Mouse (Mus musculus): ENCODE measurements at regions not wholly inside any gene's neighbourhood (a gene's known extent, or its start where the extent isn't known, plus 50 kb on each side); places are given as distances from the start of the nearest gene placed in this dataset.

- TF ChIP-seq POLR2A (IDR thresholded peaks at IDR 0.05; ENCODE audit: control insufficient read depth, extremely low read depth, insufficient read depth, low read length, poor library complexity) (no peak), CTCF (IDR thresholded peaks at IDR 0.05; ENCODE audit: borderline replicate concordance, control insufficient read depth, extremely low read depth, insufficient read depth, low read length, poor library complexity) (no peak)
Measured at GRCm38 (mm10) chr3:18671681-18672080, 723.5 kb downstream of the Cypt12 start.

Measured in thymus, adult 2 months (tissue).